Mouse (Mus musculus) left cerebral cortex, adult 9 months (tissue): ENCODE measurements around the gene Lrmda.

Experiments
- DNase-seq, 2 experiments: peaks; one replicate each; pipeline ENCODE4 v3.0.0; 2022; ENCODE audit warnings: low spot score in 2 of 2

The Lrmda gene

GRCm38 (mm10) chr14:22019252-22019948, at the start of gene Lrmda:
TSS of gene Lrmda (plus strand) at chr14:22019712.
- peak in 1 of 2 experiments; percentile 49 for DNase-seq

- DNase-seq = peak in 1 of 2 experiments; percentile 72
Measured at GRCm38 (mm10) chr14:21981462-21981861, 38.0 kb upstream of the Lrmda start.

- DNase-seq = no peak
Measured at GRCm38 (mm10) chr14:21982096-21982591, 37.4 kb upstream of the Lrmda start.

- DNase-seq = no peak
Measured at GRCm38 (mm10) chr14:21982592-21983310, 36.8 kb upstream of the Lrmda start.

GRCm38 (mm10) chr14:21983311-21983949, 36.1 kb upstream of the Lrmda start:
- no peak for DNase-seq

- no peak for DNase-seq
Measured at GRCm38 (mm10) chr14:21983950-21984730, 35.4 kb upstream of the Lrmda start.

GRCm38 (mm10) chr14:21984757-21985425, 34.6 kb upstream of the Lrmda start:
- no peak for DNase-seq

GRCm38 (mm10) chr14:21985426-21985931, 34.0 kb upstream of the Lrmda start:
- DNase-seq = no peak

GRCm38 (mm10) chr14:21985981-21986732, 33.4 kb upstream of the Lrmda start:
- DNase-seq = peak in 1 of 2 experiments; percentile 83

GRCm38 (mm10) chr14:21986733-21987659, 32.5 kb upstream of the Lrmda start:
- peak in 1 of 2 experiments; percentile 19 for DNase-seq

- peak; percentile 81 to 94 for DNase-seq
Measured at GRCm38 (mm10) chr14:21987660-21988576, 31.6 kb upstream of the Lrmda start.

- DNase-seq = peak in 1 of 2 experiments; percentile 36
Measured at GRCm38 (mm10) chr14:21988577-21989290, 30.8 kb upstream of the Lrmda start.

GRCm38 (mm10) chr14:21989291-21989913, 30.1 kb upstream of the Lrmda start, which contains the start of gene Zfp503:
TSS of gene Zfp503 (minus strand) at chr14:21989601.
- DNase-seq = peak in 1 of 2 experiments; percentile 14

- DNase-seq = no peak
Measured at GRCm38 (mm10) chr14:21990321-21991021, 29.0 kb upstream of the Lrmda start.

GRCm38 (mm10) chr14:21991251-21991780, 28.2 kb upstream of the Lrmda start:
- DNase-seq = no peak

- no peak for DNase-seq
Measured at GRCm38 (mm10) chr14:21991856-21992255, 27.7 kb upstream of the Lrmda start.
